Mouse (Mus musculus): ENCODE measurements around the gene Ttc7b.

GRCm38 (mm10) chr12:100537091-100537490 is 16.5 kb upstream of the Ttc7b start:
- TF ChIP-seq POLR2A (IDR thresholded peaks at IDR 0.05; ENCODE audit: borderline replicate concordance, extremely low read depth, low read depth, low read length) (no peak), CTCF (IDR thresholded peaks at IDR 0.05; ENCODE audit: insufficient read depth, low read length) (no peak)
